Mouse (Mus musculus): ENCODE data around the gene Rbms2. TPM values are rescaled to one million over a fixed set of nuclear protein-coding genes. Genes with fewer than 3 reads are reported as not detected.
A peak's percentile ranks its signal among the peaks of the same experiment; 100 is the strongest.
"Not testable (repeated sequence)": the region's sequence is repeated elsewhere in the genome, so short reads cannot be mapped to it uniquely, and the experiment has no call there.

Gene Rbms2
- polyA plus RNA-seq, 1 experiment = 125 TPM

- no peak for DNase-seq (ENCODE audit: low read depth)
Observed at GRCm38 (mm10) chr10:128193113-128193512, 13.0 kb upstream of the Rbms2 start.

GRCm38 (mm10) chr10:128192030-128192766 is 12.1 kb upstream of the Rbms2 start:
- not testable (repeated sequence) for DNase-seq (ENCODE audit: low read depth)

GRCm38 (mm10) chr10:128191472-128191871 is 11.4 kb upstream of the Rbms2 start:
- no peak for DNase-seq (ENCODE audit: low read depth)

- DNase-seq (ENCODE audit: low read depth) = no peak
Observed at GRCm38 (mm10) chr10:128188242-128188877, 8.3 kb upstream of the Rbms2 start.

- DNase-seq (ENCODE audit: low read depth) = no peak
Observed at GRCm38 (mm10) chr10:128187181-128187605, 7.1 kb upstream of the Rbms2 start.

GRCm38 (mm10) chr10:128185959-128186358 is 5.9 kb upstream of the Rbms2 start:
- peak; percentile 61 for DNase-seq (ENCODE audit: low read depth)

- no peak for DNase-seq (ENCODE audit: low read depth)
Observed at GRCm38 (mm10) chr10:128185277-128185940, 5.3 kb upstream of the Rbms2 start.

- no peak for DNase-seq (ENCODE audit: low read depth)
Observed at GRCm38 (mm10) chr10:128184296-128184695, 4.2 kb upstream of the Rbms2 start.

- DNase-seq (ENCODE audit: low read depth) = no peak
Observed at GRCm38 (mm10) chr10:128177316-128177715, 2.8 kb downstream of the Rbms2 start.

GRCm38 (mm10) chr10:128175996-128176755 is 3.9 kb downstream of the Rbms2 start:
- DNase-seq (ENCODE audit: low read depth) = no peak

GRCm38 (mm10) chr10:128175302-128175701 is 4.8 kb downstream of the Rbms2 start:
- DNase-seq (ENCODE audit: low read depth) = no peak

GRCm38 (mm10) chr10:128171348-128171747 is 8.7 kb downstream of the Rbms2 start:
- not testable (repeated sequence) for DNase-seq (ENCODE audit: low read depth)

- no peak for DNase-seq (ENCODE audit: low read depth)
Observed at GRCm38 (mm10) chr10:128167091-128167490, 13.0 kb downstream of the Rbms2 start.

GRCm38 (mm10) chr10:128165726-128166125 is 14.4 kb downstream of the Rbms2 start:
- not testable (repeated sequence) for DNase-seq (ENCODE audit: low read depth)

GRCm38 (mm10) chr10:128153978-128154377 is 26.1 kb downstream of the Rbms2 start:
- DNase-seq (ENCODE audit: low read depth) = no peak

GRCm38 (mm10) chr10:128150941-128151340 is 29.2 kb downstream of the Rbms2 start:
- DNase-seq (ENCODE audit: low read depth) = peak; percentile 42

GRCm38 (mm10) chr10:128149592-128149991 is 30.5 kb downstream of the Rbms2 start:
- no peak for DNase-seq (ENCODE audit: low read depth)

GRCm38 (mm10) chr10:128148789-128149365 is 31.2 kb downstream of the Rbms2 start:
- DNase-seq (ENCODE audit: low read depth) = no peak

- DNase-seq (ENCODE audit: low read depth) = no peak
Observed at GRCm38 (mm10) chr10:128144961-128145360, 35.1 kb downstream of the Rbms2 start.

- DNase-seq (ENCODE audit: low read depth) = no peak
Observed at GRCm38 (mm10) chr10:128143659-128144058, 36.4 kb downstream of the Rbms2 start.

GRCm38 (mm10) chr10:128142165-128142564 is 37.9 kb downstream of the Rbms2 start:
- no peak for DNase-seq (ENCODE audit: low read depth)
